Mouse (Mus musculus): ENCODE measurements around the gene Cxcl9. TPM values are rescaled to one million over a fixed set of nuclear protein-coding genes. Genes with fewer than 3 reads are reported as not detected.
"Not testable (repeated sequence)": the region's sequence is repeated elsewhere in the genome, so short reads cannot be mapped to it uniquely, and the experiment has no call there.

Gene Cxcl9
- 1 to 10 TPM; 5.0 to 8.4 TPM for total RNA-seq (2021)
- long read RNA-seq, experiment 1, partial matches to known transcripts: 0 of 3 reads
- long read RNA-seq, experiment 1, other reads (novel, unspliced or antisense): 0 of 3 reads
- long read RNA-seq, experiment 2, partial matches to known transcripts: 1 of 3 reads
- long read RNA-seq, experiment 2, other reads (novel, unspliced or antisense): 0 of 3 reads

DNA sequence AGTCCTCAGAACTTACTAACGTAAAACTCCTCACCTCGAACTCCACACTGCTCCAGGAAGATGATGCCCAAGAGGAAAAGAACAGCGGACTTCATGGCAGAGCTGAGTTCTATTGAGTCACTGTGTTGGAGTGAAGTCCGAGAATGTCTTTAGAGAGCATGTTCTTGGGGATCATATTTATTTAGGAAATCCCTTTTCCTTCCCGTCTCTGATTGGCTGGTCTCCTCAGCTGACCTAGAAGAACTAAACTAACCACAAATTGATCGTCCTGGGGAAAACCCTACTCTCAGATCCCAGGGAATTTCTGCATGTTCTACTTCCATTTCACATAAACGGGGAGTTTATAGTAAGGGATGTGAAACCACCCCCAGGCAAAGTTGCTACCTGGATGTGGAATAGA lies at the start of gene Cxcl9:
Gene Cxcl9, minus strand, starts transcription at position 151 of the 400 bp plus-strand sequence.
- no peak for DNase-seq (ENCODE audit: low spot score in 2 of 2)

DNA sequence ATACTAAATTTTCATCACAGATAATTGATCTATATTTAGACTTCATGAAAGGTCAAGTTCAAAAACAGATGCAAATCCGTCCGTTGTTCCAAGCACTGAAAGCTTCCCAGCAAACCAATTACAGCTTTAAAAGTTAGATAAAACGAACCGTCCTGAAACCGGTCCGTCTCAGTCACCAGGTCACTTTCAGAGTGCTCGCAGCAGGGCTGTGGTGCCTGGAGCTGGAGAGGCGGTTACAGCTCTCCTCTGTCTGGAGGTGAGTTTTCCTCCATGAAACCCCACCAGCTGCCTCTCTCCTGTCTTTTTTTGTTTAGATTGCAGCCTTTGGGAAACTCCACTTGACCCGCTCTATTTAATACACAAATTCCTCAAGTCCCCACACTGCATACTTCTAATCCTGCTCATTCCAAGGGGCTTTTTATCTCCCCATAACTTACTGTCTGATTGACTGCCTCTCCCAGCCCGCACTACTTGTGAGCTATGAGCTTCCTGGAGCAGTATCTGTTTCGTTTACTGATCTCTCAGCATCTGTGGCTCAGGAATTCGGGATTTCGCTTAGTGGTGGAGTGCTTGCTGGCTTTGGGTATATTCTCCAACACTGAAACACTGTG lies 49.0 kb upstream of the Cxcl9 start:
- DNase-seq (ENCODE audit: low spot score in 2 of 2): no peak

DNA sequence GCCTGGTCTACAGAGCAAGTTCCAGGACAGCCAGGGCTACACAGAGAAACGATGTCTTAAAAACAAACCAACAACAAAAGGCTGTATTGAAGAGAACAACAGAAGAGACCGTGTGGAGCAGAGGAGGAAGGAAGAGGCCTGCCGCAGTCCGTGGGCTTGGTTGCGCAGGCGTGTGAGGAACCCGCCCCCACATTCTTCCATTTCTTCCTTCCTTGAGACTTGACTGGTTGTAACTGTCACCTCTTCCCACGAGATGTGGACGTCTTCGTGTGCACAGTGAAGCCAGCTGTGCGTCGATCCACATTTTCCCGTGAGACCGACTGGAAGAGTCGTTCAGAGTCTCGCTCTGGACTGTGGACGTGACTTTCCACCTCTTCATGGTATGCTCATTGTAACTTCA lies 47.5 kb upstream of the Cxcl9 start:
- no peak for DNase-seq (ENCODE audit: low spot score in 2 of 2)

DNA sequence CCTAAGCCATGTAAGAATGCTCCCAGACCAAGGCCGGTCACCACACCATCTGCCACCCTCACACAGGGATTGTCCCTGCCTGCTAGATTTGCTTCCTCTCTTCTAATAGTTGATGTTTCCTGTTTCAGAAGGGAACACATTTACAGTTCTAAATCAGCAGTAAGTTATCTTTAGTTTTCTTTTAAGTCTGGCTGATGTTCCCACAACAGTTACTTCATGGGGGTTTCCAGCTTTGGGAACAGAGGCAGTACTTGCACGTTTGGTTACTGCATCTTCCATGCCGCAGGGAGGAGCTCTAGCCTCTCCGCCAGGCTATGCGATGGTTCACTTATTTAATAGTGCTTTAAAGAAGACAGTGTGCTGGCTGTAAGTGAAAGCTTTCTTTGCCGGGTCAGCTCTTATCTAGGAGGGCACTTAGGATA lies 46.9 kb upstream of the Cxcl9 start:
- no peak for DNase-seq (ENCODE audit: low spot score in 2 of 2)

DNA sequence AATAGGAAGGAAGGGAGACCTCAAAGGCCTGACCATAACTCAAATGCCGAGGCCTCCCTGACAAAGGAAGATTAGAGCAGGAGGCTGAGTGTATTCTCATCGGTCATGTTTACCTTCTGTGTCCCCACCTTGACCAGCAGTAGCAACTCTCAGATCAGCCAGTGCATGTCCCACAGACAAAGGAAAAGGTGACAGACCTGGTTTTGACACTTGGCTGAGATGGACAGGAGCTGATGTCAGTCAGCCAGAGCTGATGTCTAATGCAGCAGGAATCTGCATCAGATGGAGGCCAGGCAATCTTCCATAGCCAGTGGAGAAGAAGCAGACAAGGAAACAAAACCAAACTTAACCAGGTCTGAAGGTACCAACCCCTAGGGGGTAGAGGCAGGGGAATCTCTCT lies 44.7 kb upstream of the Cxcl9 start:
- no peak for DNase-seq (ENCODE audit: low spot score in 2 of 2)

DNA sequence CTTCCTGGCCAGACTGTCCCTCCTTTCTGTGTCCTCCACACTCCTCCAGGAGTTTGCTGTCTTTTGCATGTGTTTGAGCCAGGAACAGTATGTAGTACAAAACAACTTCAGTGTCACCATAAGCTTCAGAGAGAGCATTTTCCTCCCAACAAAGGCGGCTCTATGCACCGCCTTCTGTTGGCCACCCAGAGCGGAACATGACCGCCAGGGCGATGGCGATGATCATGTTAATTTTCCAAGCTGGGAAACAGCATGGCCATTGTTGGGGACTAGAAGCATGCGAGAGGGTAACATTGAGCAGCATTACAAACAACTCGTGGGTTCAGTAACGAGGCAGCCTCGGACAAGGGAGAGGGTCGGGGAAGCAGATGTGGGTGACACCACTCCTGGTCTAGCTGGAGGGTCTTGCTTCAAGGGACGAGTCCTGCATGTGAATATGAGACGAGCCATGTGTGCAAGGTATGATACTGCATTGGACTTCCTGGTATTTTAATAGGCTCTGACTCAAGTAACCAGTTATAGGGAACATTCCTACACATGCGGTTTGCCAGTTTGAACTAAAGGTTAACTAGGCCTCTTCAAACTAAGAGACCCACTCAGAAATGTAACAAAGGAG lies 43.6 kb upstream of the Cxcl9 start:
- DNase-seq (ENCODE audit: low spot score in 2 of 2): no peak

DNA sequence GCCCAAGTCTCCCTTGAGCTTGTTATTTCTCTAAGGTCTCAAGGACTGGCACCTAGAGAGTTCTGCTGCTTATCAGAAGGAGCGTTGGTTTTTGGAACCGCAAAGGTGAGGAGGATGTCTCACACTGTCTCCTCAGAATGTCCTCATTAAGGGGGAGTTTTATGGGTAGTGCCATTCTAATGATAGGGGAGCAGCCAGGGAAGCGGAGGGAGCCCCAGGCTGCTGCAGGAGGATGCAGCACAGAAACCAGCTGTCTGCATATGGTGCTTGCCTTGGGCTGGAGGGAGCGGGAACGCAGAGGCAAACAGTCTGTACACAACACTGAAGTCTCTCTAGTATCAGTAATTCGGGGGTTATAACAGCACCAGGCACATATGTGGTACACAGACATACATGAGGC lies 43.0 kb upstream of the Cxcl9 start:
- no peak for DNase-seq (ENCODE audit: low spot score in 2 of 2)

DNA sequence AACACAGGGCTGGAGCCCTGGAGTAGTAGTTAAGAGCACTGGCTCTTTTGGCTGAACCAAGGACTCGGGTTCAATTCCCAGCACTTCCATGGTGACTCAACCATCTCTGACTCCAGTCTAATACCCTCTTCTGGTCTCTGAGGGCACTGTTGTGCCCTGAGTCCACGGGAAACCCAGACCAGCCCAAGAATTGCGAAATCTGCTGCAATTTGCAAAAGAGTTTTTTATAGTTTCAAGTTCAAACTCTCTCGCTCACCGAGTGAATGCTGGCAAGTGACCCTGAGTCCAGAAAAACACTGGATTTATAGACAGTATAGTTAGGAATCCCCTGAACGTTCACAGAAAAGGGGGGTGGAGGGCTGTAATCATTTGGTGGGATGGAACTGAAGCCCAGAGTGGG lies 42.5 kb upstream of the Cxcl9 start:
- DNase-seq (ENCODE audit: low spot score in 2 of 2): no peak

DNA sequence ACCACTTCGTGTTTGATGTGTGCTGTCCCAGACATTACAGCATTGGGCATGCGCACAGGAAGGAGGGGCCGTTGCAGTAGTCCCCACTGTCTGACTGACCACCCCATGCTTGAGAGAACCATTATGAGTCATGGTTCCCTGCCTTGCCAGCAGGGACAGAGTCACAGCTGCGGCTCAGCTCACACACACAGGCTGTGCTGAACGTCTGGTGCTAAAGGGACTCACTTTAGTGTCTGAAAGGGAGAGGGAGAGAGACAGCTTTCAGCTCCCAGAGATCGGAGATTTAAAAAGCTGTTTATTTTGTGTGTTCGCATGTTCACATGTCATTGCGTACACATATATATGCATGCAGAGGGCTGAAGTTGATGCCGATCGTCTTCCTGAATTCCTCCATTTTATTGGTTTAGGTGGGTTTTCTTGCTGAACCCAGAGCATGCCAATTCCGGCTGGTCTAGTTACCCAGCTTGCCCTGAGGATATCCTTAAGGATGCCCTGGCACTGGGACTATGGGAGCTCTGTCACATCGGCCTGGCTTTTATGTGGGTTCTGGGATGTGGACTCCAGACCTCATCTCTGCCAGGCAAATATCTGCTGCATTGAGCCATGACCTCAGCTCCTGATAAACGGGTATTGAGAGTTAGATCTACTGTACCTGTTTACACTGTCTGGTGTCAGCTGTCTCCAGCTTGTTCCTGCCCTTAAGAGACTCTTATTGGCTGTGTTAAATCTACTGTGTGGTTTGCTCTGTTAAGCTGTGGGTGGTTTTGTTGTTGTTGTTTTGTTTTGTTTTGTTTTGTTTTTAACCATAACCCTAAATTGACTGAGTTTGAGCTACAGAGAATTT lies 41.5 kb upstream of the Cxcl9 start:
- DNase-seq (ENCODE audit: low spot score in 2 of 2): peak; percentile 33 to 79

DNA sequence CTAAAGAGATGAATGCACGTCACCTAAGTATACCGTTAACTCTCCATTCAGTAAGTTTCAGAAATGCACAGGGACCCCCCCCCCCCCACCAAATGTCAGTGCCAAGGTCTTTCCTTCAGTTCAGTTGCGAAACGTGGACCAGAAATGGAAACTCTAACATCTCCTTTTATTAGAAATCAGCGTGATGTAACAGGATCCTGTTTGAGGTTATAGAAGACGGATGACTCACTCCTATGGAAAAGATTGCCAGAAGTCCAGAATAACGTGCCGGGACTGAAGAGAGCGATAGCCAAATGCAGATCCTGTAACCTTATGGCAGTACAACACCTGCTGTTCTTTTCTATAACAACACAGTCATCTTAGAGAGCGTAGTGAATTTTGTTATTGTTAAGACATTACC lies 40.5 kb upstream of the Cxcl9 start:
- DNase-seq (ENCODE audit: low spot score in 2 of 2): no peak

DNA sequence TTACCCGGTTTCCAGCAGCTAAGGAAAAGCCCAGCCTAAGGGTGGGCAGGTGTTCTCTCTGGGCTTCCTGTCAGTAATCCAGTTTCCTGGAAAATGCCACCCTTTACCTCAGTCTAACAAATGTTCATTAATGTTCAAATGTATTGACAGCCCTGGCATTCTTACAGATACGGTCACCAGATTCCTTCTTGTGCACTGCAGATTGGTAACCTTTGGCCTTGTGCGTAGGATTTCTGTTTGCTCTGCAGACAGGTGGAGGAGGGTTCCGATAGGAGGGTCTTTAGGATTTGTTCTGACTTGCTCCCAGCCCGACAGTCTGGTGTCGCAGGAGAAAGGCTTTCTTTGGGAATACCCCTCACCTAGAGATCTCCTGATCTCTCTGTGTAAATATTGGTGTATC lies 38.7 kb upstream of the Cxcl9 start:
- DNase-seq (ENCODE audit: low spot score in 2 of 2): no peak

DNA sequence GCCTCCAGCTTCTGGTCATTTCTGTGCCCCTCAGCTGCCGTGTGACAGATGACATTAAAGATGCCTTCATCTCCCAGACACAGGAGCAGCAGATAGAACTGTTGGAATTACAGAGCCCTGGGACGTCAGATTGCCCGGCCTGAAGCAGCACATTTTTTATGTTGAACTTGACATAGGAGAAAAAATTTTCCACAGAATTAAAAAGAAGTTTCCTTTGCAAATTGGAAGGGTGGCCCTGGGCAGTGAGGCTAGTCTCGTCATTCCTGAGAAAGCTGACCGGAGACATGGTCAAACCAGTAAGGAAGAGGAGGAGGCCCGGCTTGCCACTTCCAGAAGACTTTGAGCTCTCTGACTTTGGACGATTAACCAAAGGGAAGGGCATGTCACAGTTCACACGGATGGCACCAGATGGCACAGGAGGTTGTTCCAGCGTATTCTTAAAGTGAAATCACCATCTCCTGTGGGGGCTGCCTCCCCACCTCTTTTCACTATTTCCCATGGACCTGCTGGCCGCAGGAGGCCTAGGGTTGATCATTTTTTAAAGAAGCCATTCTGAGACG lies 37.3 kb upstream of the Cxcl9 start:
- DNase-seq (ENCODE audit: low spot score in 2 of 2): no peak

DNA sequence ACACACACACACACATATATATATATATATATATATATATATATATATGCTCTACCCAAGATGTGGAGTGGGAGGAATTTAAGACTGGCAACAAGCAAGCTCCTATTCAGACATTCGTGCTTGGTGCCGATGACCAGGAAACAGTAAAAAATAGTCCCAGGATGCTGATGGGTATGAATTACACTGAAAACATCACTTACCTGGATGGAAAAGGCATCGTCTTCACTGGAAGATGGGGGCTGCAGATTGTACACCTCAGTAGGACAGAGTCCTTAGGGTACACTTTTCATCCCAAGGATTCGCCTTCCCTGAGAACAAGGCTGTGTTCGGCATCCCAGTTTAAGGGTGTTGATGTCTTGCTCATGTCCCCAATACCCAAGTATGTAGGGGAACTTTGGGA lies 36.1 kb upstream of the Cxcl9 start:
- no peak for DNase-seq (ENCODE audit: low spot score in 2 of 2)

DNA sequence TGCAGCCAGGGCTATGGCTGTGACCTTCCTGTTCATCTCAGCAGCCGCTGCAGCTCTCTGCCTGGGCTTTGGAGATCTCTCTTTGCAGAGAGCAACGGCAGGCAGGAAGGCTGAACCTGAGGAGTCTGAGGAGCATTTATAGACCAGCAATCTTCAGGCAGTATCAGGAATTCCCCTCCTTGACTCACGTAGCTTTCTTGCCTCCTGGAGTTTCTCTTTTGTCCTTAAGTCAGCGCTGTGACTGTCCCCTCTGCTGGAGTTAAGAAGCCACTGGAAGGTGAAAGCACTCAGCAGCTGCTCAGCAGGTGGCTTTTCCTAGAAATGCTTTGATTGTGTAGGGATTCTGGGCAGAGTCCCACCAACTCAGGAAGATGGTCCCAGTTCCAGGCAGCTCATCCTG lies 35.3 kb upstream of the Cxcl9 start:
- no peak for DNase-seq (ENCODE audit: low spot score in 2 of 2)

DNA sequence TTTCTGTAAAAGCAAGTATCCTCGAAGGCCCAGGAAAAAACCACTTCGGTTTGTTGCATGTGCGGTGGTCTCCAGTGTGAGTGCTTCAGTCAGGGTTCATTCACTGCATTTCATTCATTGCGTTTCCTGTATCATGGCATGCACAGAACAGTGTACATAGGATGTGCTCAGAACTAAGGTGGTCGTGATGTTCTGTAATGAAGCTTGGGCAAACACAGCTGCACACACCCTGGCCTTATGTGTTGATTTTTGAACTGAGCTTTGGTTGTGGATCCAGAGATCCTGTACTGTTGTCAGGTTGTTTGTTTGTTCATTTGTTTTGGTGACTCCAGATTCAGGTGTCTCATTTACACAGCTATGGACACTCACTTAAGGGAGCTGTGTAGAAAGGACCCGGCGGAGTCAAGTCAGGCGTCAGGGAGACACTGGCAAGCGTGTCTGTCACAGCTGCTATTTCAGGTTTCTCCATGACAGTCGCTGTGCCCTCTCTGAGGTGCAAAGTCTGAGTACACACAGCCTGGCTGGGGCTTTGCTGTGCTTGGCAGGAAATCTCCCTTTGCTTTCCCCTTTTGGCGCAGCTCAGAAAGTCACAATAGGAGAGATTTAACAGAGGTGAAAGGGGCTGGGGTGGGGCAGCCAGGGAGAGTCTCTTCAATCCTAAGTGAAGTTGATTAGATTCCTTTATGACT lies 31.0 kb upstream of the Cxcl9 start:
- no peak for DNase-seq (ENCODE audit: low spot score in 2 of 2)

DNA sequence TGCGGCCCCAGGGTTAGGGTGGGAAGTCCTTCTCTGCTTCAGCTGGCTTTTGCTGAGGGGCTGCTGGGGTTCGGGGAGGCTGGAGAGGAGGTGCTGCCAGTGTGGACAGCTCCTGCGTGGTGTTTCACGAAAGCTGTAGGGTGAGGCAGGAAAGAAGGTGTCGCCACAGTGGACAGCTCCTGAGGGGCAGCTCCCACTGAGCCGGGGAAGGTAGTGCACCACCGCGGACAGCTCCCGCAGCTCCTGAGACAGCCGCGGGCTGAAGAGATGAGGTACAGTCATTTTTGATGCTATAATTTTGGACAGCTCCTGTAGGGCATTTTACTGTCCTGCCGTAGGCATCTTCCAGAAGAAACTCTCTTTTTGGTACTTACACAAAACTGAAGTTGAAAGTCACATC lies 30.2 kb upstream of the Cxcl9 start:
- no peak for DNase-seq (ENCODE audit: low spot score in 2 of 2)

DNA sequence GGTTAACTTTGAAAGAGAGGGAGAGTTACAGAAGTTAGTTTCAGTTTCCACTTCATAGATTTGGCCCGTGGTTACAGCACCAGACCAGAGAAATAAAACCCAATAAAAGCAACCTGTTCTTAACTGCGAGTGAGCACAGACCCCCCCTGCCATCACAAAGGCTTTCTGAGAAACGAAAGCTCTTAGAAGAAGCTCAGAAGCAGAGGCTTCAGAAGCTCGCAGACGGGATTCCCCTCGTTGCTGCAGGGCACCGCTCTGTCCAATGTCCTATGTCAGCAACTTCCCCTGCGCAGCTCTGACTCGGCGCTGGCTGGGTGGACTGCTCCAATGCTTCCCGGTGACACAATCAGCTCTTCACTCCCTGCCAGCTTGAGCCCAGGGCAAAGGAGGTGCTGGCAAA lies 25.6 kb upstream of the Cxcl9 start:
- DNase-seq (ENCODE audit: low spot score in 2 of 2): peak in 1 of 2 experiments; percentile 43

DNA sequence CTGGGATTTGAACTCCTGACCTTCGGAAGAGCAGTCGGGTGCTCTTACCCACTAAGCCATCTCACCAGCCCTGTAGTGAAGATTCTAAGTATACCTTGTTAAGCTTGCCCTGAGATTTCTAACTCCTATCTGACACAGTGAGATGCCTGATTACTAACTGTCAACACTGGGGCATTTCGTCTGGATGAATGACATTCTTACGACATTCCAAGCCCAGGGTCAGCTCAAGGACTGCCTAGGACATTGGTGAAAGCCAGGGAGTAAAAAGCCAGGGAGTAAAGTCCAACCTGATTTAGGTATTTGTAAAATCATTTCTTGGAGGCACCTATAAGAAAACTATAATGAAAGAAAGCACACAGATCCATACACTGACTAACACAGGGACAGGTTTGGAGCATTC lies 24.8 kb upstream of the Cxcl9 start:
- DNase-seq (ENCODE audit: low spot score in 2 of 2): not testable (repeated sequence)

DNA sequence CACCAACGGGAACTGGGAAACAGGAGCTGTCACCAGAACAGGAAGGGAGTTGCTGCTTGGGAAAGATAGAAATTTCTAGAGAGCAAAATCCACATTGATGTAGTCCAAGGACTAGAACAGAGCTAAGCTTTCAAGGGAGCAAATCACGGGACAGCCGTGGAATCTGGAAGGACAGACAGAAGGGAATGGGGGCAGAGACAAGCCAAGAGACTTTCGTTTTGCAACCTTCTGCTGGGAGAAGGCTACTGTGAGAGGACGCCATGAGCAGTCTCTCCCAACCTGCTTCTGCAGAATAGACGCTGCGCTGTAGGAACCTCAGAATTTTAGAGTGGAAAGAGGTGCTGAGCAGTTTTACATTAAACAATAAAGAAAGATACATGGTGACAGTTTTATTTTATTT lies 21.9 kb upstream of the Cxcl9 start:
- no peak for DNase-seq (ENCODE audit: low spot score in 2 of 2)

DNA sequence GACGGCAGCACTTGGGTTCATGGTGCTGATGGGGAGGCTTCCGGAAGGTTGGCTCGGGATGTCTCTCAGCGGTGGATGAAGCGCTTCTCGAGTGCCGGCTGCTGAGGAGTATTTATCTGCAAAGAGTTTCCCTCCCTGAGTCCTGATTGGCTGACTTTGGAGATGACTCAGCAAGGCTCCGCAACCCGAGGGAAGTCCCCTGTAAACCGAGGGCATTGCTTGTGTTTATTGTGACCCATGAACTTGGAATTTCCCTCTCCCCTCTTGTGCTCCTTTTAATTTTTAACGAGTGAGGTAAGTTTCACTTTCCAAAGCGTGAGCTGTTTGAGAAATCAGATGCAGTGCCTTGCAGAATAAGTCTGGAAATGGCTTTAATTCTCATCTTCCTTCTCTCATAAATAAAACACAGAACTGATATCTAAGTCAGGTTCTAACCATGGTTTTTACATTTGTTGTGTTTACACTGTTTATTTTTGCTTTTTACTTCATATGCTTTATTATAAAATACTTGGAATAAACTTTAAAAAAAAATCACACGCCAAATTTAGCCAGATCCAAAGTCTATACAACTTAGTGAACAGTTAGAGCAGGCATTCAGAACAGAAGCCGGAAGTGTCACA lies 21.0 kb upstream of the Cxcl9 start, which contains the start of gene Cxcl10:
Gene Cxcl10, minus strand, starts transcription at position 96 of the 620 bp plus-strand sequence.
- DNase-seq (ENCODE audit: low spot score in 2 of 2): peak in 1 of 2 experiments; percentile 36

DNA sequence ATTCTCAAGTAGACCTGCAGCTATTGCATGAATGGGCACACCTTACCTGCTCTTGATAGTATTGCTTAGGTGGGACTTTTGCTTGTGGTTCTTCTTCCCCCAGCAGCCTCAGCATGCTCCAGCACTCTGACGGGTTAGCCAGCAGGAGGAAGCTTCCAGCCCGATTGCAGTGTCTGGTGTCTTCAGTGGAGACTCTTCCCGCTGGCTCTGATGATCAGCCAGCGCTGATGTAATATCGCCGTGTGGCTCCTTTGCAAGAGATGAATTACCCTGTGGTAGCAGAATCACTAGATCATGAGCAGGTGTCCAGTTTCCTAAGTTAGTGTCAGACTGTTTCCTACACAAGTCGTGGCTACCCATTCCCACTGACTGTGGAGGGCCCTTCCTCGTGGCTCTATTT lies 17.1 kb upstream of the Cxcl9 start:
- no peak for DNase-seq (ENCODE audit: low spot score in 2 of 2)
